Mouse (Mus musculus) common myeloid progenitor, adult 5-6 weeks (primary cell): ENCODE measurements around the gene Zfp870. TPM values are rescaled to one million over a fixed set of nuclear protein-coding genes. Genes with fewer than 3 reads are reported as not detected.

Experiments
- ATAC-seq: replicated peaks from 2 replicates; pipeline ENCODE4 v1.8.0; 2016; ENCODE audit warnings: low read depth, mild to moderate bottlenecking, moderate TSS enrichment, inconsistent platforms; ENCODE audit not compliant: poor library complexity, severe bottlenecking
- total RNA-seq: library from RNA; stranded (forward); fragments of 200-1000, 187-1606 nt; gene quantifications from 2 replicates; pipeline ENCODE4 v1.2.3, GENCODE M21; 2017

The Zfp870 gene
- 2.5 and 7.3 TPM in 2 replicates for total RNA-seq

GRCm38 (mm10) chr17:32891239-32892180 lies at the start of gene Zfp870:
TSS of gene Zfp870 (minus strand) at chr17:32891642.
- ATAC-seq = peak; percentile 98

- no peak for ATAC-seq
These were observed 48.4 kb upstream of the Zfp870 start for GRCm38 (mm10) chr17:32939831-32940230.

- ATAC-seq = no peak
These were observed 36.4 kb upstream of the Zfp870 start for GRCm38 (mm10) chr17:32927803-32928202.

- ATAC-seq = peak; percentile 87
These were observed 33.3 kb upstream of the Zfp870 start for GRCm38 (mm10) chr17:32924658-32925312.

GRCm38 (mm10) chr17:32923681-32924080 lies 32.2 kb upstream of the Zfp870 start:
- no peak for ATAC-seq

GRCm38 (mm10) chr17:32919123-32919522 lies 27.7 kb upstream of the Zfp870 start:
- ATAC-seq = no peak

GRCm38 (mm10) chr17:32917131-32917530 lies 25.7 kb upstream of the Zfp870 start, which contains the start of gene Cyp4f14:
TSS of gene Cyp4f14 (minus strand) at chr17:32917342.
- no peak for ATAC-seq

GRCm38 (mm10) chr17:32916075-32916474 lies 24.6 kb upstream of the Zfp870 start:
- ATAC-seq = no peak

- ATAC-seq = no peak
These were observed 14.7 kb upstream of the Zfp870 start for GRCm38 (mm10) chr17:32906172-32906571.

GRCm38 (mm10) chr17:32905239-32905638 lies 13.8 kb upstream of the Zfp870 start:
- peak; percentile 63 for ATAC-seq

- 0 out of 2 replicates have a peak, but pooled peaks have one; percentile 36 for ATAC-seq
These were observed 13.0 kb upstream of the Zfp870 start for GRCm38 (mm10) chr17:32904414-32904813.

- ATAC-seq = no peak
These were observed 10.5 kb upstream of the Zfp870 start for GRCm38 (mm10) chr17:32901751-32902525.

GRCm38 (mm10) chr17:32895421-32895820 lies 4.0 kb upstream of the Zfp870 start:
- no peak for ATAC-seq

- no peak for ATAC-seq
These were observed 2.5 kb upstream of the Zfp870 start for GRCm38 (mm10) chr17:32893901-32894300.

GRCm38 (mm10) chr17:32890852-32891238 lies 597 bp downstream of the Zfp870 start:
- no peak for ATAC-seq

GRCm38 (mm10) chr17:32889611-32890010 lies 1.8 kb downstream of the Zfp870 start:
- no peak for ATAC-seq

GRCm38 (mm10) chr17:32880320-32881218 lies 10.9 kb downstream of the Zfp870 start:
- ATAC-seq = no peak

- ATAC-seq = no peak
These were observed 12.7 kb downstream of the Zfp870 start for GRCm38 (mm10) chr17:32878773-32879172.

GRCm38 (mm10) chr17:32877471-32878171 lies 13.8 kb downstream of the Zfp870 start:
- ATAC-seq = no peak
